Mouse (Mus musculus) megakaryocyte-erythroid progenitor cell, adult 5-6 weeks (primary cell): Measurements from ENCODE around the gene Rusc2. TPM values are rescaled to one million over a fixed set of nuclear protein-coding genes. Genes with fewer than 3 reads are reported as not detected.

Source experiments
- ATAC-seq: replicated peaks from 2 replicates; pipeline ENCODE4 v1.8.0; 2016; ENCODE audit warnings: mild to moderate bottlenecking, inconsistent platforms; ENCODE audit not compliant: severe bottlenecking, poor library complexity, low FRiP score, low TSS enrichment
- total RNA-seq, 2 experiments: library from RNA; stranded (forward) in 1 of 2; stranded (reverse) in 1 of 2; fragments of 200-1000, 215-1000 nt in 1 of 2; fragments of >200 nt in 1 of 2; fragmentation: Nextera tagmentation in 1 of 2; gene quantifications; 2 replicates each; pipeline ENCODE4 v1.2.3; 2014 to 2017

Rusc2 gene
- total RNA-seq, 2 experiments from 2014 or later, result 0.19 to 1.8 TPM

- ATAC-seq, result no peak
Measured at GRCm38 (mm10) chr4:43428946-43429345, 47.2 kb downstream of the Rusc2 start, which contains the start of gene Fam166b. Gene Fam166b (minus strand): TSS chr4:43429134.

DNA sequence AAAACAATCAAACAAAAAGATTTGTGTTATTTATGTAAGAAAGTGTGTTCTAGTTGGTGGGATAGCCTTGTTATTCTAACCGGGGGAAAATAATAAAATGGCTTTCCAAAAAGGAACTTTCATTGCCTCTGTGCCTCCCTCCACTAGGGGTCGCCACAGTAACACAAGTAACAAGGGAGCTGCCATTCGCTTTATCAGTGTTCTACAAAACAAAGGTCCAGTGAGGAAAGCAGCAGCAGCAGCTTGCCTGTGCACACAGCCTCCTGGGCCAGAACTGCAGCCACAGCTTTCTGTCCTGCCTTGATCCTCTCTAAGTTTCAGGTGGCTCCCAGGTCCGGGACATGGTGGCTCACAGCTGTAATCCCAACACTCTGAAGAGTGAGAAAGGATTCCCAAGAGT is 49.9 kb downstream of the Rusc2 start:
- peak; percentile 79 for ATAC-seq

DNA sequence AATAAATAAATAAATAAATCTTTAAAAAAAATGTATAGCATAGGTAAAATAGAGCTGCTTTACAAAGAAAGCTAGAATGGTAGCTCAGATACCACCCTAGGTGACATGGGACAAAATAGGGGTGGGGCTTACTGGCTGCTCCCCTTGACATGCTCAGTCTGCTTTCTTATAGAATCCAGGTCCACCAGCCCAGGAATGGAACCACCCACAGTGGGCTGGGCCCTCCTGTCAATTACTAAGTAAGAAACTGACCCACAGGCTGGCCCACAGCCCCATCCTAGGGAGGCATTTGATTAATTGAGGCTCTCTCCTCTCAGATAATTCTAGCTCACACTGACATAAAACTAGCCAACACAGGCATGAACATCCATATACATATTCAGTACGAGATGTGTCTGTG is 51.1 kb downstream of the Rusc2 start:
- ATAC-seq, result no peak

DNA sequence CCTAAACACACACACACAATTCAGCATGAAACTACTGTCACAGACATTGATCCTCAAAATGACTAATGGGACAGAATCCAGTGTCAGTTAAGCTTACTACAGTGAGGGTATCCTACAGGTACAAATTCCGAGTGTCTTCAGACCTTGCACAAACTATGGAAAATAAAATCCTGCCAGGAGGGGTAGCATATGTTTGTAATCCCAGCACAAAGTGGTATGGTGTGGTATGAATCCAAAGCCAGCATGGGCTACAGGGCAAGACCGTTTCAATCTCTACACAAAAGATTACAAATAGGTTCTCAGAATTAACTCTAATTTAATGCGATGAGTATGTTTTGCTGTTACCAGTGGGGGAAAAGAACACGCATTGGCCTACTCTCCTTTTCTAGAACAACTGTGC is 59.9 kb downstream of the Rusc2 start, which contains the start of gene Tesk1:
Tesk1 (plus strand) TSS at position 301 of the 400 bp plus-strand sequence.
- no peak for ATAC-seq

DNA sequence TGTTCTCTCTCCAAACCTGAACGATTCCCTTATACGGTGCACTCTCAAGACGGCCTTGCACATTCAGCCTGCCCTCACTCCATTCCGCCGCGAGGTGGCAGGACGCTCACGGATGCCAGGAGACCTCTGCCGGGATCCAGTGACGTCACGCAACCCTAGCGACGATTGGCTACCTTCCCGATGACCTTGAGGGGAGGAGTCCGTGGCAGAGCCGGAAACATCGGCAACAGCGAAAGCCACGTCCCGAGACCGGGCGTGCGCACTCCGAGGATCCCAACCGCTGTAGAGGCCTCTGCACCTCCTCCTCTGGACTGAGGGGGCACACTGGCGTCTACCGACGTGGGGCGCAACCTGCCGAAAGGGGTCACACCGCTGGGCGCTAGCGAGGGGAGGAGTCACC is 60.3 kb downstream of the Rusc2 start:
- peak; percentile 94 for ATAC-seq

- peak; percentile 6; the same call in 1 of the 2 replicates for ATAC-seq
Measured at GRCm38 (mm10) chr4:43442456-43443361, 60.9 kb downstream of the Rusc2 start.

DNA sequence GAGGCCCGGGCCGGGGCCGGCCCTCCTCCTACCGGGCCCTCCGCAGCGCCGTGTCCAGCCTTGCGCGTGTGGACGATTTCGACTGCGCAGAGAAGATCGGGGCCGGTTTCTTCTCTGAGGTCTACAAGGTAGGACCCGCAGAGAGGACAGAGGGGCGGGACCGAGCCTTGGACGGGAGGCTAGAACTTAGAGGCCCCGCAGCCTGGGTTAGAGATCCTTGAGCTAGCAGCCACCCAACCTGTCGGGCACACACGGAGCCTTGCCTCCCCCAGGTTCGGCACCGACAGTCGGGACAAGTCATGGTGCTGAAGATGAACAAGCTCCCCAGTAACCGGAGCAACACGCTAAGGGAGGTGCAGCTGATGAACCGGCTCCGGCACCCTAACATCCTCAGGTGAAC is 61.7 kb downstream of the Rusc2 start:
- ATAC-seq, result no peak

DNA sequence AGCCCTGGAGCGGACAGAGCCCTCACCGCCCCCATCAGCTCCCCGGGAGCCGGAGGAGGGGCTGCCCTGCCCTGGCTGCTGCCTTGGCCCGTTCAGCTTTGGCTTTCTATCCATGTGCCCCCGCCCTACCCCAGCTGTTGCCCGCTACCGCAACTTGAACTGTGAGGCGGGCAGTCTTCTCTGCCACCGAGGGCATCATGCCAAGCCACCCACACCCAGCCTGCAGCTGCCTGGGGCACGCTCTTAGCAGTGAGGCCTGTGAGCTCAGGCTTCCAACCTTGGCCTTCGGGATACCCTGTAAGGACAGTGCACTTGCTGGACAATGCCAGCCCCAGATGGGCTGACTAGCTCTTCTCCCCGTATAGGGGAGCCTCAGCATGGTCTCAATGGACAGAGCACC is 65.5 kb downstream of the Rusc2 start:
- ATAC-seq, result peak; percentile 54

- no peak for ATAC-seq
Measured at GRCm38 (mm10) chr4:43448554-43448953, 66.8 kb downstream of the Rusc2 start.

DNA sequence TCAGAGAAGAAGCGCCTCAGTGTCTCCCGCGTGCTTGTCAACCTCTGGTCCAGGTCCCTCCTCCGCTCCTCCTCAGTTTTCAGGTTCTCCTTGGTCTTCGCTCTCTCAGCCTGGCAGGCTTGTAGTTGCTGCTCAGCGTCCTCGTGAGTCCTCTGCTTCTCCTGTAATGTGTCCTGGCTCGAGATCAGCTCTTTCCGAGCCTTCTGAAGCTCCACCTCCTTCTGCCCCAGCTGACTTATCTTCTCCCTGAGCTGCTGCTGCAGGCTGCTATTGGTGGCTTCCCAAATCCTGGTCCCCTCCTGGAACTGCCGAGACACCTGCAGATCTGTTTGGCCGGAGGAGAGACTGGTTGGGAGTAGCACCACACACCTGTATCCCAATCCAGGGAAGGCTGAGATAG is 70.5 kb downstream of the Rusc2 start:
- no peak for ATAC-seq

DNA sequence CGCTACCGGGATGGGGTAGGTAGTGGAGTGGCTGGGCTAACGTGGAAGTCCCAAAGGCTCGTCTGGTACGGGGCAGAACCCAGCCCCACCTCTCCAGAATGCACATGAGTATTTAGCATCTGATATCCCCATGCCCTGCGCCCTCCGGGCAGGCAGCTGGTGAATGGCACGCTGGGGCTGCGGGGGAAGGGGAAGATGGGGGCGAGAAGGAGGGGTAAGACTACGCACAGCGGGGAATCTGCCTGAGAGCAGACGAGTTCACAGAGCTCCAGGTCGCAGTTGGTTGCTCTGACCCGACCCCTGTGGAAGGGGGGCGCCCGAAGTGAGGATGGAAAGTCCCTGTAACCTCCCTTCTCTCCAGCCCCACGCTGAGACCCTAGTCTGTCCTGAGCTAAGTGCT is 71.6 kb downstream of the Rusc2 start:
- no peak for ATAC-seq

DNA sequence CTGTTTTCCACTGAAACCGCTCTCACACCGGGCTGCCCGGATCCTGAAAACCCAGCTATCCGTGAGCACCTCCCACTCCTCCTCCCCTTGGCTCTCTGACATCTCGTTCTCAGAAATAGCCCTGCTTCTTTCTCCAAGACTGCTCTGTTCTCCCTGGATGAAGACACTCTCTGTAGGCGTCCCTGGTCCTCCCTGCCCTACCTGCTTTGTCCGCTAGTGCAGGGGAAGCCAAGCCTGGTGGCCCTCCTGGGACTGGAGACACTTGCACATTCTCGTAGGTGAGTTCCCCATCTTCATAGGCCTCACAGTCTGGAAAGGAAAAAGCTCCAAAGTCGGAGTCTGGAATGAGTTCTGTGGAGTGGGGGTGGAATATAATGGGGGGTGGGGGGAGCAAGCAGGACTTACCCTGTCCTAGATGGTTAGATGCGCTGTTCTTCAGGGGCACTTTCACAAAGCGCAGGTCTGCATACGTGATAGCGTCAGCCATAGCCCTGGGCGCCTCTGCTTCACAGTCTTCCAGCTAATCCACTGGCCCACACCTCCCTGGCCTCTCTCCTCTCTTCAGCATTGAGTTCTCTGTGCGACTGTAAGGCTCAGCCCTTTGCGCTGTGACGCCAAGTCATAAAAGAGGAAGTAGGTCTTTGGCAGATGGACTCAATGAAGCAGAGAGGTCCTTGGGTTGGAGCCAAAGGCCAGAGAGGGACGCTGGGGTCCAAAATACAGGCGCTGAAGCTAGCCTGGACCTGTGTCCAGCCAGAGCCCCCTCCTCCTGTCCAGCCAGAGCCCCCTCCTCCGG is 72.5 kb downstream of the Rusc2 start, which contains the start of gene Cd72:
Cd72 (minus strand) TSS at position 588 of the 796 bp plus-strand sequence.
- ATAC-seq, result peak; percentile 61

- no peak for ATAC-seq
Measured at GRCm38 (mm10) chr4:43456470-43456869, 74.7 kb downstream of the Rusc2 start.

GRCm38 (mm10) chr4:43457124-43457523 is 75.3 kb downstream of the Rusc2 start:
- ATAC-seq, result no peak

- ATAC-seq, result peak; percentile 18; the same call in 1 of the 2 replicates
Measured at GRCm38 (mm10) chr4:43463102-43463501, 81.3 kb downstream of the Rusc2 start.

- ATAC-seq, result no peak
Measured at GRCm38 (mm10) chr4:43465935-43466334, 84.2 kb downstream of the Rusc2 start.

GRCm38 (mm10) chr4:43466872-43467271 is 85.1 kb downstream of the Rusc2 start:
- no peak for ATAC-seq

DNA sequence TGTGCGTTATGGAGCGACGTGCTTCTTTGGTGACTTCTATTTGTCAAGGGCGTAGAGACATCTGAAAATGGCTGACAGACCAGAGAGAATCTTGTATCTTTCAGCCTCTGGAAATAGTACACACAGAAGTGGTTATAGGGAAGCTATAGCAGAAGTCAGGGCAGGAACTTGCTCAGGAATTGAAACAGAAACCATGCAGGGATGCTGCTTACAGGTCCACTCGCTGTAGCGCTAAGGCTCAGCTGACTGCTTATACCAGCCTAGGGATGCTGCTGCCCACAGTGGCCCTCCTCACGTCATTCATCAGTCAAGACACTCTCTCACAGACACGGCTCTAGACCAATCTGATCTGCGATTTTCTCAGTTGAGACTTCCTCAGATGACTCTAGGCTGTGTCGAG is 88.5 kb downstream of the Rusc2 start:
- ATAC-seq, result no peak

GRCm38 (mm10) chr4:43473636-43474035 is 91.9 kb downstream of the Rusc2 start:
- no peak for ATAC-seq

- ATAC-seq, result peak; percentile 50
Measured at GRCm38 (mm10) chr4:43476604-43477003, 94.8 kb downstream of the Rusc2 start.
